Mouse (Mus musculus): ENCODE data around the gene Hes2.

Gene Hes2

DNA sequence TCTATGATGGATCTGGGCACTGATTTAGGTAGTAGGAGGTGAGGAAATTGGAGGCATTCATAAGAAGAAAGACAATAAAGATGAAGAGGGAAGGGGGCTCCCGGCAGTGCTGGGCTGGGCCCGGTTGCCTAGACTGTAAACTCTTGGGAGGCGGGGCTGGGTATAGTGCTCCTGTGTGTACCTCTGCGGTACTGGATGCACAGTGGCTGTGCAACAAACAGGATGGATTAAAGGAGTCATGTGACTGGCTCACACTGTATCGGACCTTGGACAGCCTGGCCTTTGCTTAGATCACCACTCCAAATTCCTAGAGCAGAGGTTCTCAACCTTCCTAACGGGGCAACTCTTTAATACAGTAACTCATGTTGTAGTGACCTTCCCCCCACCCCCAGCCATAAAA, 2.9 kb downstream of the Hes2 start:
- TF ChIP-seq CTCF (conservative IDR thresholded peaks at IDR 0.05; ENCODE audit: low read length) (no peak), NANOG (IDR thresholded peaks at IDR 0.05; ENCODE audit: borderline replicate concordance, low read length) (no peak), POU5F1 (IDR thresholded peaks at IDR 0.05; ENCODE audit: borderline replicate concordance, low read length) (no peak)
- Histone ChIP-seq H3K4me3 (replicated peaks; ENCODE audit: low read length) (no peak overlapping the region), H3K9me3 (ENCODE audit: low read length) (peaks cover 16% of the 10 kb centered on the region), H3K4me1 (replicated peaks; ENCODE audit: low read depth, low read length) (peaks cover 51% of the 10 kb centered on the region), H3K27me3 (ENCODE audit: insufficient read depth, low read length) (peaks cover 53% of the 10 kb centered on the region), H3K36me3 (ENCODE audit: insufficient read depth, low read length) (no peaks in the 10 kb centered on the region)

DNA sequence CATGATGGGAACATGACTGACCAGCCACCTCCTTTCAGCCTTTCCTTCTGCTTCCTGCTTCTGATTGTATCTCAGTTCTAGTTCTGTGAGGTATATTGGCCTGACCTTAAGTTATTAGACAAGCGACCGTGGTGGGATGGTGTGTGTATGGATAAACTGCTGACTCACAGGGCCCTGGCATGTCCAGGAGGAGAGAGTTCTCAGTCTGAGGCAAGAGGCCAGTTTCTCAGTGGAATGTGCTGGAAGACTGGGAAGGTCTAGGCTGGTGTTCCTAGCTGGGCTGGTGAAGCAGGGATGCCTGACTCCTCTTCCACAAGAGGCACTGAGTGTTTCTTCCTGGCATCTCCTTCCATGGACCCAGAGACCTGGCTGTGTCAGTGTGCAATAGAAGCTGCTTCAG, 4.1 kb downstream of the Hes2 start:
- TF ChIP-seq POU5F1 (IDR thresholded peaks at IDR 0.05; ENCODE audit: borderline replicate concordance, low read length): no peak
- no peak for TF ChIP-seq CTCF (conservative IDR thresholded peaks at IDR 0.05; ENCODE audit: low read length)
- no peak for TF ChIP-seq NANOG (IDR thresholded peaks at IDR 0.05; ENCODE audit: borderline replicate concordance, low read length)
- H3K27me3 ChIP-seq (ENCODE audit: insufficient read depth, low read length): peaks cover 46% of the 10 kb centered on the region
- peaks cover 16% of the 10 kb centered on the region for H3K9me3 ChIP-seq (ENCODE audit: low read length)
- no peak overlapping the region for H3K4me3 ChIP-seq (replicated peaks; ENCODE audit: low read length)
- peaks cover 51% of the 10 kb centered on the region for H3K4me1 ChIP-seq (replicated peaks; ENCODE audit: low read depth, low read length)
- no peaks in the 10 kb centered on the region for H3K36me3 ChIP-seq (ENCODE audit: insufficient read depth, low read length)

DNA sequence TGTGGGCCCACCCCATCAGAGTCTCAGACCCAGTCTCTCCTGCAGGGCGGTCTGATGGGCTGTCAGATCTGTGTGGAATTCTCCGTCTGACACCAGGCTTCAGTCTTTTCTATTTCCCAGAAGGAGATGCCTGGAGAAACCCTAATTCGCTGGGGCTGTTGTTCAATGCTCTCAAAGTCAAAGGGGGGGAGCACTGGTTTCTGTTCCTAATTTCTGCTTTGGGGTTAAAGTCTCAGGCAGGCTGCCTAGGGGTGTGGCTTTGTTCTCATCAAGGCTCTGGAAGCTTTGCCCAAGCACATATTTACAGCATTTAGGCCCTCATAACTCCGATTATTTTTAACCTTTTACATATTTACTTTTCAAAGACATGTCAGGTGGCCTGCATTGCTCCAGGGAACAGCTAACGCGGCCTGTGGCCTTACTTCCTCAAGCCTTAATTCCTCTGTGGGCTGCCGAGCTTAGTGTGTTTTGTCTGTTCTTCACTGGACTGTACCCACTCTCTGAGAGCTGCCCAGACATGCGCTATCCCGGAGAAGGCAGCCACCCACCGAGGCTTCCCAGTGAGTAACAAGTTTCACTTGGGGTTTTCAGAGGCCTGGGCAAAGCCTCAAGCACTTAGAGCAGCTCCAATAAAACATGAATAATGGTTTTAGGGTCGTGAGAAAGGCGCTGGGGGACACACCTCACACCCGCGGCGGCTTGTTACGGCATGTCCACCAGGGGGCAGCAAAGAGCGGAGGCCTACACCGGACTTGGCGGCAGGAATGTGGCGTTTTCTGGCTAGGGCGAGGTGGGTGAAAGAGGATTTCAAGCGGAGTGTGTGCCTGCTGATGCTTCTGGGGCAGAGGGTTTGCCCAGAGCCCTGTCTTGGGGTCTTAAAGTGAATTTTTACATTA, 6.6 kb downstream of the Hes2 start:
- TF ChIP-seq NANOG (IDR thresholded peaks at IDR 0.05; ENCODE audit: borderline replicate concordance, low read length): no peak
- peak; percentile 96 for TF ChIP-seq CTCF (conservative IDR thresholded peaks at IDR 0.05; ENCODE audit: low read length)
- peaks cover 22% of the 10 kb centered on the region for H3K27me3 ChIP-seq (ENCODE audit: insufficient read depth, low read length)

DNA sequence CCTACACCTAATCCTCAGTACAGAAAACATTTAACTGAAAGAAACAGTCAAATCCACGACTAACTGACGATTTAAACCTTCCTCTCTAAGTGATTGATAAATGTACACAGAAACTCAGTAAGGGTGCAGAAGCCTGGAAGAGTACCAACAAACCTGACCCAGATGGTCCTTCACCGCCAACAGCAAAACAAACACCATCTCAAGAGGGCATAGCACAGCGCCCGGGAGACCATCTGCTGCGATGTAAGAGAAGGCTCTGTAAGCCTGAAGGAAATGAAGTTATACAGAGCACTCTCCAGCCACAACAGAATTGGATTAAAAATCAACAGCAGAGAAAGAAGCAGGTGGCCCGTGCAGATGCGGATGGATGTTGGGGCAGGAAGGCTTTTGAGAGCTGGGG, 9.4 kb downstream of the Hes2 start:
- Histone ChIP-seq H3K36me3 (ENCODE audit: insufficient read depth, low read length) (no peaks in the 10 kb centered on the region), H3K27me3 (ENCODE audit: insufficient read depth, low read length) (0 out of 2 replicates have a peak, but pooled peaks cover under 1% of the 10 kb centered on the region), H3K4me3 (replicated peaks; ENCODE audit: low read length) (no peak overlapping the region), H3K4me1 (replicated peaks; ENCODE audit: low read depth, low read length) (peaks cover 45% of the 10 kb centered on the region), H3K9me3 (ENCODE audit: low read length) (peaks cover 5% of the 10 kb centered on the region; the same call in 1 of the 2 replicates)
- TF ChIP-seq NANOG (IDR thresholded peaks at IDR 0.05; ENCODE audit: borderline replicate concordance, low read length) (no peak), CTCF (conservative IDR thresholded peaks at IDR 0.05; ENCODE audit: low read length) (no peak), POU5F1 (IDR thresholded peaks at IDR 0.05; ENCODE audit: borderline replicate concordance, low read length) (no peak)

More for the DNA sequence above, 6.6 kb downstream of the Hes2 start:
- H3K4me1 ChIP-seq (replicated peaks; ENCODE audit: low read depth, low read length): peaks cover 40% of the 10 kb centered on the region
- no peaks in the 10 kb centered on the region for H3K36me3 ChIP-seq (ENCODE audit: insufficient read depth, low read length)
- peak overlapping the region; percentile 45; the same call in 1 of the 2 replicates for H3K4me3 ChIP-seq (replicated peaks; ENCODE audit: low read length)
- H3K9me3 ChIP-seq (ENCODE audit: low read length): peaks cover 15% of the 10 kb centered on the region

DNA sequence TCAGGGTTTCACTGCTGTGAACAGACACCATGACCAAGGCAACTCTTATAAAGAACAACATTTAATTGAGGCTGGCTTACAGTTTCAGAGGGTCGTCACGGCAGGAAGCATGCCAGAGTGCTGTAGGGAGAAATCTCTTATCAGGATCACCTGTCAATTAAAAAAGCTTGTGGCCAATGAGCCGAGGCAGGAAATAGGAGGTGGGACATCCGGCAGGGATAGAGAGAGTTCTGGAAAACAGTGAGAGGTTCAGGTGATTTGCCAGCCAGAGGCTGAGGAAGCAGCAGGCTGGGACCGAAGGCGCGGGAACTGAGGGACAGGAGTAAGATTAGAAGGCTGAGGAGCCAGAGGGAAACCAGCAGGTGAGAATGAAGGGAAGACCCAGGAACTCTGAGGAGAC, 10.4 kb downstream of the Hes2 start:
- no peaks in the 10 kb centered on the region for H3K27me3 ChIP-seq (ENCODE audit: insufficient read depth, low read length)
- peaks cover 6% of the 10 kb centered on the region for H3K9me3 ChIP-seq (ENCODE audit: low read length)
- no peak overlapping the region for H3K4me3 ChIP-seq (replicated peaks; ENCODE audit: low read length)
- H3K4me1 ChIP-seq (replicated peaks; ENCODE audit: low read depth, low read length): peaks cover 45% of the 10 kb centered on the region
- TF ChIP-seq NANOG (IDR thresholded peaks at IDR 0.05; ENCODE audit: borderline replicate concordance, low read length): no peak
- no peak for TF ChIP-seq POU5F1 (IDR thresholded peaks at IDR 0.05; ENCODE audit: borderline replicate concordance, low read length)
- no peak for TF ChIP-seq CTCF (conservative IDR thresholded peaks at IDR 0.05; ENCODE audit: low read length)
- H3K36me3 ChIP-seq (ENCODE audit: insufficient read depth, low read length): no peaks in the 10 kb centered on the region

DNA sequence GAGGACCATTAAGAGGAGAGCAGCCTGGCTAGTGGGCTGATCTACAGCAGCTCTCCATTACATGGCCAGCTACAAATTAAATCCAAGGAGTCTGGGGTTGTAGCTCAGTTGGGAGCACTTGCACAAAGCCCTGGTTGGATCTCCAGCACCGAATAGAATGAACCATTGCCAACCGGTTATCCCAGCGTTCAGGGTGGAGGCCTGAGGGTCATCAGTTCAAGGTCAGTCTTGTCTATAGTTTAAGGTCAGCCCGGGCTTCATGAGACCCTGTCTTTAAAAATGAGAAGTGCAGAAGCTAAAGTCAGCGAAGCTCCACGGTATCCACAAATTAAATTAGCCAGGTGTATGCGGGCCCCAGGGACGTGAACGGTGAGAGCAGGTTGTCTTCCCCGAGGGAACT, 11.6 kb downstream of the Hes2 start:
- TF ChIP-seq CTCF (conservative IDR thresholded peaks at IDR 0.05; ENCODE audit: low read length) (no peak; the same call in 1 of the 2 replicates), NANOG (IDR thresholded peaks at IDR 0.05; ENCODE audit: borderline replicate concordance, low read length) (no peak), POU5F1 (IDR thresholded peaks at IDR 0.05; ENCODE audit: borderline replicate concordance, low read length) (no peak)
- H3K4me3 ChIP-seq (replicated peaks; ENCODE audit: low read length): peak overlapping the region; percentile 57
- H3K27me3 ChIP-seq (ENCODE audit: insufficient read depth, low read length): 0 out of 2 replicates have a peak, but pooled peaks cover 3% of the 10 kb centered on the region
- peaks cover 6% of the 10 kb centered on the region for H3K9me3 ChIP-seq (ENCODE audit: low read length)
- H3K36me3 ChIP-seq (ENCODE audit: insufficient read depth, low read length): no peaks in the 10 kb centered on the region
- peaks cover 39% of the 10 kb centered on the region for H3K4me1 ChIP-seq (replicated peaks; ENCODE audit: low read depth, low read length)

DNA sequence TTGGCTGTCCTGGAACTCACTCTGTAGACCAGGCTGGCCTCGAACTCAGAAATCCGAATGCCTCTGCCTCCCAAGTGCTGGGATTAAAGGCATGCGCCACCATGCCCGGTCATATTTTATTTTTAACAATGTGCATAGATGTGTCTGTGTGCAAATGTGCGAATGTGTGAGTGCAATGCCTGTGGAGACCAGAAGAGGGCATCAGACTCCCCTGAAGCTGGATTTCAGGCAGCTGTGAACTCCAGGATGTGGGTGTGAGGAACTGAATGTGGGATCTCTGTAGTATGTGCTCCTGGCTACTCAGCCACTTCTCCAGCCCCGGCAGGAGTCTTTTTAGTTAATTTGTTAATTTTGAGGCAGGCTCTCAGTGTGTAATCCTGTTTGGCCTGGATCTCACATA, 12.9 kb downstream of the Hes2 start:
- H3K36me3 ChIP-seq (ENCODE audit: insufficient read depth, low read length): no peaks in the 10 kb centered on the region
- TF ChIP-seq CTCF (conservative IDR thresholded peaks at IDR 0.05; ENCODE audit: low read length) (peak; percentile 90), NANOG (IDR thresholded peaks at IDR 0.05; ENCODE audit: borderline replicate concordance, low read length) (no peak)
- peaks cover 31% of the 10 kb centered on the region for H3K4me1 ChIP-seq (replicated peaks; ENCODE audit: low read depth, low read length)
- H3K27me3 ChIP-seq (ENCODE audit: insufficient read depth, low read length): peaks cover 13% of the 10 kb centered on the region
- H3K9me3 ChIP-seq (ENCODE audit: low read length): peaks cover 6% of the 10 kb centered on the region
- no peak overlapping the region for H3K4me3 ChIP-seq (replicated peaks; ENCODE audit: low read length)

DNA sequence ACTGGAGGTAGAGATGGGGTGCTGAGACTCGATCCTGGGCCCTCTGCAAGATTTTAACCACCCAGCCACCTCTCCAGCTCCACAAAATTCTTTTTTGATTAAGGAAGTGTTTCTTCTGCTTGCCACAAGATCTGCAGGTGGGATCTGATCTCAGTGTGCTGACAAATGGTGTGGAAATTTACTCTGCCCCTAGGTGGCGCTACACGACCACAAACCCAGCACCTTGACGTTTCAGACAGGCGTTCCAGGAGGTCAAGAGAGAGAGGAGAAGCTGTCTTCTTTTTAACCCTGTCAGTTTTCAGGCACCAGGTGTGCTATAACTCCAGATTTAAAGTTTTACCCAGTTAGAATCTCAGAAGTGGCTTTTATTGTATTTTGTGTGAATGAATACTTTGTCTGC, 14.4 kb downstream of the Hes2 start:
- H3K9me3 ChIP-seq (ENCODE audit: low read length): peaks cover 6% of the 10 kb centered on the region
- H3K4me1 ChIP-seq (replicated peaks; ENCODE audit: low read depth, low read length): peaks cover 39% of the 10 kb centered on the region
- no peaks in the 10 kb centered on the region for H3K36me3 ChIP-seq (ENCODE audit: insufficient read depth, low read length)
- TF ChIP-seq NANOG (IDR thresholded peaks at IDR 0.05; ENCODE audit: borderline replicate concordance, low read length): no peak
- TF ChIP-seq CTCF (conservative IDR thresholded peaks at IDR 0.05; ENCODE audit: low read length): peak; percentile 66
- no peak for TF ChIP-seq POU5F1 (IDR thresholded peaks at IDR 0.05; ENCODE audit: borderline replicate concordance, low read length)
- no peak overlapping the region for H3K4me3 ChIP-seq (replicated peaks; ENCODE audit: low read length)
- H3K27me3 ChIP-seq (ENCODE audit: insufficient read depth, low read length): peaks cover 20% of the 10 kb centered on the region
